Mouse (Mus musculus) neural tube, embryonic 15.5 days (tissue): ENCODE measurements around the gene Dnajc11. TPM values are rescaled to one million over a fixed set of nuclear protein-coding genes. Genes with fewer than 3 reads are reported as not detected.
A peak's percentile ranks its signal among the peaks of the same experiment; 100 is the strongest.

Experiments
- ATAC-seq: fragments of 200-750 bp; cut with Nextera tagmentation; 2 replicates; pipeline ENCODE4 v1.8.0; 2017; ENCODE audit warnings: mild to moderate bottlenecking, moderate TSS enrichment, moderate library complexity; ENCODE audit not compliant: low FRiP score
- H3K27ac ChIP-seq: fragments of 300-500 bp; sonication (generic); replicated peaks from 2 replicates; pipeline ENCODE4 v1.5.1; 2015; ENCODE audit warnings: mild to moderate bottlenecking, inconsistent platforms
- H3K27me3 ChIP-seq: fragments of 300-500 bp; sonication (generic); replicated peaks from 2 replicates; pipeline ENCODE4 v1.6.1; 2015; ENCODE audit warnings: inconsistent platforms
- H3K36me3 ChIP-seq: fragments of 300-500 bp; sonication (generic); 2 replicates; pipeline ENCODE4 v1.6.1; 2015; ENCODE audit warnings: inconsistent platforms
- H3K4me1 ChIP-seq: fragments of 300-500 bp; sonication (generic); 2 replicates; pipeline ENCODE4 v1.6.1; 2015; ENCODE audit warnings: inconsistent platforms
- H3K4me2 ChIP-seq: fragments of 300-500 bp; sonication (generic); 2 replicates; pipeline ENCODE4 v1.6.1; 2015; ENCODE audit warnings: inconsistent platforms, mild to moderate bottlenecking, moderate library complexity
- H3K4me3 ChIP-seq: fragments of 300-500 bp; sonication (generic); replicated peaks from 2 replicates; pipeline ENCODE4 v1.5.1; 2015; ENCODE audit warnings: mild to moderate bottlenecking, inconsistent platforms
- H3K9ac ChIP-seq: fragments of 300-500 bp; sonication (generic); replicated peaks from 2 replicates; pipeline ENCODE4 v1.6.1; 2015; ENCODE audit warnings: mild to moderate bottlenecking, inconsistent platforms
- H3K9me3 ChIP-seq: fragments of 300-500 bp; sonication (generic); replicated peaks from 2 replicates; pipeline ENCODE4 v1.6.1; 2016; ENCODE audit warnings: inconsistent platforms
- WGBS: fragments of 180-500 bp; shearing (Covaris S2); methylation state at CpG from one replicate; pipeline ENCODE4 v1.1.7; 2015; ENCODE audit warnings: mixed read lengths; 5-methylcytosine and 5-hydroxymethylcytosine counted together
- polyA plus RNA-seq: library from polyadenylated mRNA; unstranded; fragments of >200 nt; fragmentation: Nextera tagmentation; extraction: Ambion mirVana; gene quantifications from 2 replicates; pipeline ENCODE4 v1.2.1, GENCODE M21; 2015

Gene Dnajc11
- polyA plus RNA-seq, 1 experiment from 2014 or later, result 82.6 TPM

GRCm38 (mm10) chr4:151992091-151992490, 58.6 kb downstream of the Dnajc11 start:
- WGBS, result 95% methylated on average over 9 of the region's 9 CpGs
- Histone ChIP-seq H3K4me2 (no peak overlapping the region), H3K9ac (no peak overlapping the region), H3K4me1 (peaks cover 37% of the 10 kb centered on the region), H3K27me3 (no peaks in the 10 kb centered on the region), H3K27ac (no peak overlapping the region), H3K36me3 (peaks cover 32% of the 10 kb centered on the region), H3K9me3 (no peaks in the 10 kb centered on the region), H3K4me3 (no peak overlapping the region)
- ATAC-seq, result no peak

GRCm38 (mm10) chr4:151993035-151993434, 59.5 kb downstream of the Dnajc11 start:
- peaks cover 32% of the 10 kb centered on the region for H3K36me3 ChIP-seq
- H3K27me3 ChIP-seq, result no peaks in the 10 kb centered on the region
- no peak overlapping the region for H3K27ac ChIP-seq
- H3K4me2 ChIP-seq, result peak overlapping the region; percentile 90; the same call in 1 of the 2 replicates
- 91% methylated on average over 6 of the region's 6 CpGs for WGBS
- peaks cover 35% of the 10 kb centered on the region for H3K4me1 ChIP-seq
- no peak overlapping the region for H3K9ac ChIP-seq
- no peaks in the 10 kb centered on the region for H3K9me3 ChIP-seq
- no peak overlapping the region for H3K4me3 ChIP-seq
- no peak for ATAC-seq

DNA sequence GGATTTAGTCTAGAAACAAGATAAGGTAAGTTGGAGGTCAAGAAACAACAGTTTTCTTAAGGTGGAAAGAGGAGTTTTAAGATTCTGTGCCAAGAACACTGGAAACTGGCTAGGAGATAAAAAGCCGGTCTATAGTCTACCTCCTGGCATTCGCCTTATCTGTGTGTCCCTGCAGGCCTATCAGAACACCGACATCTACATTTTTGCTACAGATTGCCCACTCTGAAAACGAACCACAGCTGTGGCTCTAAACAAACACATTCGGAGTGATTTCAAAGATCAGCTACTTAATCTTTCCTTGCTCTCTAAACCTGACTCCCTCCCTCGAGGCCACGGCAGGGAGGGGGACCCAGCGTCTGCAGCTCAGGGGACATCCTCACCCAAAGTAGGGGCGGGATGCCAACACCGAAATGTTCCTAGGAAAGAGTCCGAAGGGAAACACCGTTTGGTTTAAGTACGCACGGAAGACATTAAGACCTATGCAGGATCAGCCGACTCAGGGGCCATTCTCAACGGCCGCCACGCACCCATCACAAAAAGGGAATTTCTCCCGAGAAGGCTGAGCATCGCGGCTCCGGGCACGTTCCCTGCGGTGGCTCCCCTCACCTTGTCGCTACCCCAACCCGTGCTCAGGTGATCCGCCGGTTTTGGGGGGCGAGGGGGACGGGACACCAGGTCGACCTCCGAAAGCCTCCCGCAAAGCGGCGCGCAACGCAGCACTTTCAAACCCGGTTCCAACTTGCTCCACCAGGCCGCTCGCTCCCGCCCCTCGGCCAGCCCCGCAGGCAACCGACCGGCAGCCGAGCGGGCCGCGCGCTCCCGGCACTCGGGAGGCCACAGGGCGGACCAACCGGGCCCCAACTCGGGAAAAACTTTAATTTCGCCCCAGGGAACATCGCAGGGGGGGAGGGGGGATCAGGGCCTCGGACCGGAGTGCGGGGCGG, 61.0 kb downstream of the Dnajc11 start:
- H3K27ac ChIP-seq, result peak overlapping the region; percentile 81
- H3K36me3 ChIP-seq, result peaks cover 32% of the 10 kb centered on the region
- no peak for ATAC-seq
- peaks cover 30% of the 10 kb centered on the region for H3K4me1 ChIP-seq
- peak overlapping the region; percentile 90 for H3K9ac ChIP-seq
- H3K9me3 ChIP-seq, result no peaks in the 10 kb centered on the region
- H3K4me2 ChIP-seq, result peak overlapping the region; percentile 90
- peak overlapping the region; percentile 98 for H3K4me3 ChIP-seq
- no peaks in the 10 kb centered on the region for H3K27me3 ChIP-seq
- WGBS, result 1% methylated on average over 59 of the region's 61 CpGs

GRCm38 (mm10) chr4:151995371-151996172, 62.1 kb downstream of the Dnajc11 start:
- peak; percentile 7; the same call in 1 of the 2 replicates for ATAC-seq
- Histone ChIP-seq H3K36me3 (peaks cover 21% of the 10 kb centered on the region), H3K27ac (peak overlapping the region; percentile 81), H3K4me1 (peaks cover 30% of the 10 kb centered on the region), H3K4me3 (peak overlapping the region; percentile 98), H3K4me2 (peak overlapping the region; percentile 90), H3K9me3 (no peaks in the 10 kb centered on the region), H3K27me3 (no peaks in the 10 kb centered on the region), H3K9ac (peak overlapping the region; percentile 90)
- under 1% methylated on average over 64 of the region's 111 CpGs for WGBS

GRCm38 (mm10) chr4:151996173-151996950, 62.9 kb downstream of the Dnajc11 start, which contains the start of gene Phf13:
Gene Phf13, minus strand, starts transcription at chr4:151996258.
- WGBS, result under 1% methylated on average over 80 of the region's 94 CpGs
- Histone ChIP-seq H3K4me1 (peaks cover 30% of the 10 kb centered on the region), H3K27ac (peak within 1 kb of the TSS; percentile 88), H3K4me3 (peak within 1 kb of the TSS; percentile 98), H3K4me2 (peak within 1 kb of the TSS; percentile 90), H3K9ac (peak within 1 kb of the TSS; percentile 90), H3K27me3 (no peaks in the 10 kb centered on the region), H3K9me3 (no peaks in the 10 kb centered on the region), H3K36me3 (peaks cover 14% of the 10 kb centered on the region)
- ATAC-seq, result peak; percentile 96

DNA sequence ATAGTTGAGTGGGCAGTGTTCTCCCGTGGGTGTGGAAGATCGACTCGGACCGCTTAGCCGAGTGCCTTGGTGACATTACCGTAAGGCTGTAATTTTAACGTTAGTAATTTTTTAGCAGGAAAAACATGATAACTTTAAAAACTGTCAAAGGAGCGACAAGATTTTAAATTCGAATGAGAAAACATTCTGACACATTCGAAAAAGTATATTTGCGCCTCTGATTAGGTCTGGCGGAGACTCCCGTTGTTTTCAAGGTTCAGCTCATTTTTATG, 63.4 kb downstream of the Dnajc11 start:
- 4% methylated on average over 13 of the region's 13 CpGs for WGBS
- H3K4me1 ChIP-seq, result peaks cover 30% of the 10 kb centered on the region
- H3K4me2 ChIP-seq, result peak overlapping the region; percentile 67
- peak overlapping the region; percentile 66 for H3K9ac ChIP-seq
- peak overlapping the region; percentile 88 for H3K27ac ChIP-seq
- no peaks in the 10 kb centered on the region for H3K27me3 ChIP-seq
- H3K4me3 ChIP-seq, result peak overlapping the region; percentile 98
- H3K9me3 ChIP-seq, result no peaks in the 10 kb centered on the region
- peaks cover 8% of the 10 kb centered on the region for H3K36me3 ChIP-seq
- ATAC-seq, result no peak

DNA sequence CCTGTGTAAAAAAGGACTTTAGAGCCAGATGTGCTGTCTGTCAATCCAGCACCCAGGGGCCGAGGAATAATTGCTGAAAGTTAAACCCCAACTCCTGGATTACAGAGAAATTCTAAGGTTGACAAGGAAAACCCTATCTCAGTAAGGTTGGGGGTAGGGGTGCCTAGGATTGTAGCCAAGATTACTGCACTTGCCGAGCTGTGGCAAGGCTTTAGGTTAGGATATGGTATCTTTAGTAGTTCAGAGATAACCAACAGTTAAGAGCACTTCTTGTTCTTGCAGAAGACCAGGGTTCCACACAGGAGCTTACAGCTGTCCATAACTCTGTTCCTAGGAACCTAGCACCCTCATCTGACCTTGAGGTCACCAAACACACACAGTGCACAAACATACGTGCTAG, 64.2 kb downstream of the Dnajc11 start:
- 85% methylated on average over 3 of the region's 3 CpGs for WGBS
- no peaks in the 10 kb centered on the region for H3K9me3 ChIP-seq
- H3K4me1 ChIP-seq, result peaks cover 30% of the 10 kb centered on the region
- no peaks in the 10 kb centered on the region for H3K27me3 ChIP-seq
- H3K9ac ChIP-seq, result peak overlapping the region; percentile 66
- H3K36me3 ChIP-seq, result peaks cover under 1% of the 10 kb centered on the region
- ATAC-seq, result no peak
- no peak overlapping the region for H3K27ac ChIP-seq
- H3K4me3 ChIP-seq, result peak overlapping the region; percentile 98; the same call in 1 of the 2 replicates
- H3K4me2 ChIP-seq, result peak overlapping the region; percentile 67

DNA sequence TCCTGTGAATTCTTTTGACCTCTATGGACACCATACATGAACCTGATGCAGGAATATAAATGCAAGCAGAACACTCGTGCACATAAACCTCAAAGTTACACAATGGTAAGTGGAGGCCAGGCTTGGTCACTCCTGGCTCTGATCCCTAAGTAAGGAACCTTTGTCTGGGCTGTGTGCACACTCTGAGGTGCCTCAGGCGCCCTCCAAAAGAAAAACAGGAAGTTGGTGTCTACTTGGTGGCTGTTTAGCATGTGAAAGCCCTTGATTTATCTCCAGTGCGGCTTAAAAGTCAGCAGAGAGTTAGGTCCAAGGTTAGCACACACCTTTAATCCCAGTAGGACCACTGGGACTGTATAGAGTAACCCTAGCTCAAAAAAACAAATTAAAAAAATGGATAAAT, 66.0 kb downstream of the Dnajc11 start:
- Histone ChIP-seq H3K9me3 (no peaks in the 10 kb centered on the region), H3K4me2 (no peak overlapping the region), H3K4me3 (no peak overlapping the region), H3K4me1 (peaks cover 15% of the 10 kb centered on the region), H3K36me3 (no peaks in the 10 kb centered on the region), H3K9ac (no peak overlapping the region), H3K27ac (no peak overlapping the region), H3K27me3 (no peaks in the 10 kb centered on the region)
- WGBS, result 63% methylated on average over 3 of the region's 3 CpGs
- ATAC-seq, result no peak

DNA sequence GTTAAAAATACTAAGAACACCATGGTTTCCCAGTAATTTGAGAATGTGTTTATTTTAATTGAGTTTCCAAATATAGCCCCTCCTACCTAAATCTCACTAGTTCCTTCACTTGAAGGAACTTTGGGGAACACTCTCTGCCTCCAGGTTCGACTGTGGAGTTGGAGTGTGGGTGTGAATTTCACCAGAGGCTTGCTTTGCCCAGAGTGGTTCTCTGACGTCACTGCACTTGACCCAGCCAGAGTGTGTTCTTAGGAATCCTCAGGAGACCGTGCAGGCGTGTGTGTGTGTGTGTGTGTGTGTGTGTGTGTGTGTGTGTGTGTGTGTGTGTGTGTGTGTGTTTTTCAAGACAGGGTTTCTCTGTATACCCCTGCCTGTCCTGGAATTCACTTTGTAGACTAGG, 67.4 kb downstream of the Dnajc11 start:
- no peaks in the 10 kb centered on the region for H3K36me3 ChIP-seq
- H3K4me1 ChIP-seq, result peaks cover 11% of the 10 kb centered on the region
- WGBS, result 52% methylated on average over 4 of the region's 4 CpGs
- H3K4me3 ChIP-seq, result no peak overlapping the region
- no peak for ATAC-seq
- H3K27ac ChIP-seq, result no peak overlapping the region
- no peaks in the 10 kb centered on the region for H3K27me3 ChIP-seq
- H3K9me3 ChIP-seq, result no peaks in the 10 kb centered on the region
- no peak overlapping the region for H3K4me2 ChIP-seq
- H3K9ac ChIP-seq, result no peak overlapping the region

DNA sequence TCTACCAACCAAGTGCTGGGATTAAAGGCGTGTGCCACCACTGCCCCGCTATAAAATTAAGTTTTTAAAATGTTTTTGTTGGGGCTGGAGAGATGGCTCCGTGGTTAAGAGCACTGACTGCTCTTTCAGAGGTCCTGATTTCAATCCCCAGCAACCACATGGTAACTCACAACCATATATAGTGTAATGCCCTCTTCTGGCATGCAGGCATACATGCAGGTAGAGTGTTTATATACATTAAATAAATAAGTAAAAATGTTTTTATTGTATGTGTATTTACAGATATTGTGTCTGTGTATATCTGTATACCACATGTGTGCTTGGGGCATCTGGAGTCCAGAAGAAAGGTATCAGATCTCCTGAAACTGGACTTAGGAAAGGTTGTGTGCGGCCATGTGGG, 67.8 kb downstream of the Dnajc11 start:
- 68% methylated on average over 4 of the region's 4 CpGs for WGBS

DNA sequence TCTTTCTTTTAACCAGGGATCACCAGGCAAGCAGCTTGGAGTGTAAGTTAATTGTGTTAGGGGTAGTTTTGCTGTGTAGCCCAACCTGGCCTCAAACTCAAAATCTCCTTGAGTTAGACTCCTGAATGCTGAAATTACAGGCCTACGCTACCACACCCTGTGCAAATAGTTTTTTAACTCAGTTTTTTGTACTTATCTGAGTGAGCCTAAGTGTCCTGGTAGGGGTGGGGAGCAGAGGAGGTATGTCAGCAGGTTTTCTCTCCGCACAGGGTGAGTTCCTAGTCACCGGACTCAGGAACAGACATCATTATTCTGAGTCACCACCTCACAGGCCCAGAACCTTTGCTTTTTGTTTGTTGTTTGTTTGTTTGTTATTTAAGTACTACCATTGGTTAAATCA, 68.6 kb downstream of the Dnajc11 start:
- ATAC-seq, result no peak
- no peaks in the 10 kb centered on the region for H3K36me3 ChIP-seq
- H3K4me2 ChIP-seq, result no peak overlapping the region
- peaks cover 8% of the 10 kb centered on the region for H3K4me1 ChIP-seq
- WGBS, result 94% methylated on average over 3 of the region's 3 CpGs
- H3K4me3 ChIP-seq, result no peak overlapping the region
- H3K9me3 ChIP-seq, result no peaks in the 10 kb centered on the region
- no peak overlapping the region for H3K27ac ChIP-seq
- peaks cover 9% of the 10 kb centered on the region for H3K27me3 ChIP-seq
- H3K9ac ChIP-seq, result no peak overlapping the region

More for the DNA sequence above, 67.8 kb downstream of the Dnajc11 start:
- Histone ChIP-seq H3K4me3 (no peak overlapping the region), H3K27ac (no peak overlapping the region), H3K9me3 (no peaks in the 10 kb centered on the region), H3K4me2 (no peak overlapping the region), H3K36me3 (no peaks in the 10 kb centered on the region), H3K4me1 (peaks cover 11% of the 10 kb centered on the region), H3K27me3 (peaks cover 2% of the 10 kb centered on the region), H3K9ac (no peak overlapping the region)
- ATAC-seq, result no peak
